Mouse (Mus musculus): Measurements from ENCODE around the gene Gstt4. TPM values are rescaled to one million over a fixed set of nuclear protein-coding genes. Genes with fewer than 3 reads are reported as not detected.

Gstt4 gene
- not detected for polyA plus RNA-seq (2017; shearing (Covaris generic))

GRCm38 (mm10) chr10:75822443-75822842 is at the start of gene Gstt4:
Gene Gstt4 (minus strand): TSS chr10:75822543.

DNA sequence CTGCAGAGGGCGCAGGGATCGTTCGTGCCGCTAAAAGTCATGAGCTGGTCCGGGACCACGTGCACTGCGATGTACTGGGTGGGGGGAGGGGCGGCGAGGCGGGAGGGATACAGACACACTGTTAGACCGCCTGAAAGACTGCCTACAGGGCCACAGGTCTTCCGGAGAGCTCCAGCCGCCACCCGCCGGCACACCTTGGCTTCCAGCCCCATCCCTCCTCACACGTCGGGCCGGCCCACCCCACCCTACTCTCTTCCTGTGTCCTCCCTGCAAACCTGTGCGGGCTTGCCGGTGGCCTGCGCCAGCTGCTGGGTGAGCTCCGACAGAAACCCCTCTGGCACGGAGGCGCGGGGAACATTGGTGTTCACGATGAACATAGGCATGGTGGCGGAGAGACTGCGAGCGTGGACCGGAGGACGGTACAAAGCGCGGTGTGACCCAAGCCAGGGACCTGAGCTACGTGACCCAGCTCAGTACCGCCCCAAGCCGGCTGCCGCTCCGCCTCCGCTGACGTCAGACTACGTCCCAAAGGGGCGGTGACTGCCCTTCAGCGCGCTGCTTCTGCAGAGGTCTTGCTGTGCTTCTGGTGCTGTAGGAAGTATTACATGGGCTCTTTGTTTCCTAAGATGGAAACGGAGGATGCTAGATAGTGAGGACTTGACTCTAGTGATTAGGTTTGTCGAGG is 37.6 kb upstream of the Gstt4 start, which contains the start of gene Mif:
Gene Mif, minus strand, starts transcription at position 455 of the 685 bp plus-strand sequence.

GRCm38 (mm10) chr10:75837248-75837759 is 15.0 kb upstream of the Gstt4 start, which contains the start of gene Gstt2:
Gene Gstt2 (minus strand): TSS chr10:75837424.

GRCm38 (mm10) chr10:75798176-75798696 is 24.1 kb downstream of the Gstt4 start, which contains the start of gene Gstt1:
Gene Gstt1 (minus strand): TSS chr10:75798584.

GRCm38 (mm10) chr10:75780769-75781578 is 41.4 kb downstream of the Gstt4 start, which contains the start of the genes Gm20441 and Gstt3:
Gene Gm20441 (minus strand): TSS chr10:75780954.
Gene Gstt3 (minus strand): TSS chr10:75781414.

GRCm38 (mm10) chr10:75772795-75773664 is 49.3 kb downstream of the Gstt4 start, which contains the start of gene Ddt:
Gene Ddt (minus strand): TSS chr10:75773414.

Other genes with a start within 250 kb of the Gstt4 start
- 45.3 TPM for gene Ggt5, start 233.2 kb downstream of the Gstt4 start, polyA plus RNA-seq (2017; shearing (Covaris generic))
- 0.93 TPM for gene Susd2, start 178.5 kb downstream of the Gstt4 start, polyA plus RNA-seq (2017; shearing (Covaris generic))
- gene Cabin1, start 58.2 kb downstream of the Gstt4 start, polyA plus RNA-seq (2017; shearing (Covaris generic)), result 50.0 TPM
- gene Ddt, start 49.1 kb downstream of the Gstt4 start, polyA plus RNA-seq (2017; shearing (Covaris generic)), result 32.2 TPM
- not detected for gene Gm20441, start 41.6 kb downstream of the Gstt4 start, polyA plus RNA-seq (2017; shearing (Covaris generic))
- not detected for gene Gstt3, start 41.1 kb downstream of the Gstt4 start, polyA plus RNA-seq (2017; shearing (Covaris generic))
- not detected for gene Gstt1, start 24.0 kb downstream of the Gstt4 start, polyA plus RNA-seq (2017; shearing (Covaris generic))
- gene Gstt2, start 14.9 kb upstream of the Gstt4 start, polyA plus RNA-seq (2017; shearing (Covaris generic)), result 20.8 TPM
- gene Mif, start 37.7 kb upstream of the Gstt4 start, polyA plus RNA-seq (2017; shearing (Covaris generic)), result 489 TPM
- gene Derl3, start 70.9 kb upstream of the Gstt4 start, polyA plus RNA-seq (2017; shearing (Covaris generic)), result 1.7 TPM
- gene Smarcb1, start 99.1 kb upstream of the Gstt4 start, polyA plus RNA-seq (2017; shearing (Covaris generic)), result 44.5 TPM
- 39.1 TPM for gene Chchd10, start 110.6 kb upstream of the Gstt4 start, polyA plus RNA-seq (2017; shearing (Covaris generic))
- 1.9 TPM for gene Mmp11, start 114.0 kb upstream of the Gstt4 start, polyA plus RNA-seq (2017; shearing (Covaris generic))
- gene Gm867, start 118.1 kb upstream of the Gstt4 start, polyA plus RNA-seq (2017; shearing (Covaris generic)), result not detected
- gene Vpreb3, start 120.5 kb upstream of the Gstt4 start, polyA plus RNA-seq (2017; shearing (Covaris generic)), result not detected
- 1.3 TPM for gene Gm5134, start 132.0 kb upstream of the Gstt4 start, polyA plus RNA-seq (2017; shearing (Covaris generic))
- gene Zfp280b, start 210.1 kb upstream of the Gstt4 start, polyA plus RNA-seq (2017; shearing (Covaris generic)), result 25.8 TPM